Mouse (Mus musculus): ENCODE data around the gene Il18bp. TPM values are rescaled to one million over a fixed set of nuclear protein-coding genes. Genes with fewer than 3 reads are reported as not detected.
A peak's percentile ranks its signal among the peaks of the same experiment; 100 is the strongest.
"Not testable (repeated sequence)": the region's sequence is repeated elsewhere in the genome, so short reads cannot be mapped to it uniquely, and the experiment has no call there.

Il18bp gene
- 3.1 and 3.6 TPM in 2 replicates for polyA plus RNA-seq (2014; fragmentation: Nextera tagmentation; extraction: Ambion mirVana)

DNA sequence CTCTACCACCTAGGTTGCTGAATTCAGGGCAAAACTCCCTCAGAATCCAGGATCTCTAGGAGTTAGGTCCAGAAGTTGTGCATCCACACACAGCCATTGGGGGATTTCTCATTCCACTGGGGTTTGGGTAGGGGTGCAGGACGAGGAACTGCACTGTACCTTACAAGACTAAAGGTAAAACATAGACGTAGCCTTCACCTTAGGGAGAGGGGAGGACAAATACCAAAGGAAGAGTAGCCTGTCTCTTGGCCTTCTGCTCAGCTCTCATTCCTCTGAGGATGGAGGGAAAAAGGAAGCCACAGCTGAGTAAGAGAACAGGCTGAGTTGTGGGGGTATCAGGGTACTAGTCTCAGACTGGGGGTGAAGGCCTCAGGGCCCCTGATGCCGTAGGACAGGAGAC, at the start of gene Il18bp:
Il18bp (minus strand) TSS at position 101 of the 400 bp plus-strand sequence.
- H3K4me3 ChIP-seq (ENCODE audit: low read depth, low read length), result no peak within 1 kb of the TSS
- no peaks in the 10 kb centered on the region for H3K4me1 ChIP-seq (ENCODE audit: control insufficient read depth, insufficient read depth, low read length)
- peaks cover 69% of the 10 kb centered on the region for H3K36me3 ChIP-seq (ENCODE audit: control insufficient read depth, insufficient read depth, low read length)
- no peak within 1 kb of the TSS for H3K27ac ChIP-seq (ENCODE audit: low read length)
- H3K4me2 ChIP-seq (replicated peaks; ENCODE audit: low read depth, low read length), result no peak within 1 kb of the TSS
- no peaks in the 10 kb centered on the region for H3K27me3 ChIP-seq (ENCODE audit: control insufficient read depth, insufficient read depth, low read length)
- H3K9ac ChIP-seq (replicated peaks; ENCODE audit: low read depth, low read length), result no peak within 1 kb of the TSS
- WGBS, result 92% methylated on average over 3 of the region's 3 CpGs
- no peaks in the 10 kb centered on the region for H3K9me3 ChIP-seq (ENCODE audit: control insufficient read depth, low read depth, low read length)
- no peak for ATAC-seq (ENCODE audit: insufficient number of reproducible peaks, insufficient read depth, low FRiP score, low read depth)

DNA sequence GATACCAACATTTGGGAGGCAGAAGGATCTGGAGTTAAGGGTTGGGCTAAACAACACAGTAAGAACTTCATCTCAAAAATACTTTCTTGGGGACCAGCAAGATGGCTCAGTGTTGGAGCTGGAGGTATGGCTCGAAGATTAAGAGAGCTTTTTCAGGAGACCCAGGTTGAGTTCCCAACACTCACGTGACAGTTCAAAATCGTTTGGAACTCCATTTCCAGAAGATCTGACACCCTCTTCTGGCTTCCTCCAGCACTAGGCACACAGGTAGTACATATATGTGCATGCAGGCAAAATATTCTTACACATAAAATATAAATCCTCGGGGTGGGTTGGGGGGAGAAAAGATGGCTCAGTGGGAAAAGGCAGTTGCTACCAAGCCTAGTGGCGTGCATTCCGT, 47.9 kb upstream of the Il18bp start:
- H3K36me3 ChIP-seq (ENCODE audit: control insufficient read depth, insufficient read depth, low read length), result no peaks in the 10 kb centered on the region
- H3K9ac ChIP-seq (replicated peaks; ENCODE audit: low read depth, low read length), result peak overlapping the region; percentile 65; the same call in 1 of the 2 replicates
- peak overlapping the region; percentile 87; the same call in 1 of the 2 replicates for H3K27ac ChIP-seq (ENCODE audit: low read length)
- no peaks in the 10 kb centered on the region for H3K27me3 ChIP-seq (ENCODE audit: control insufficient read depth, insufficient read depth, low read length)
- H3K4me3 ChIP-seq (ENCODE audit: low read depth, low read length), result peak overlapping the region; percentile 74
- H3K9me3 ChIP-seq (ENCODE audit: control insufficient read depth, low read depth, low read length), result no peaks in the 10 kb centered on the region
- H3K4me2 ChIP-seq (replicated peaks; ENCODE audit: low read depth, low read length), result peak overlapping the region; percentile 59
- whole genome bisulfite sequencing, result 71% methylated on average over 6 of the region's 6 CpGs
- H3K4me1 ChIP-seq (ENCODE audit: control insufficient read depth, insufficient read depth, low read length), result peaks cover 9% of the 10 kb centered on the region
- ATAC-seq (ENCODE audit: insufficient number of reproducible peaks, insufficient read depth, low FRiP score, low read depth), result no peak

DNA sequence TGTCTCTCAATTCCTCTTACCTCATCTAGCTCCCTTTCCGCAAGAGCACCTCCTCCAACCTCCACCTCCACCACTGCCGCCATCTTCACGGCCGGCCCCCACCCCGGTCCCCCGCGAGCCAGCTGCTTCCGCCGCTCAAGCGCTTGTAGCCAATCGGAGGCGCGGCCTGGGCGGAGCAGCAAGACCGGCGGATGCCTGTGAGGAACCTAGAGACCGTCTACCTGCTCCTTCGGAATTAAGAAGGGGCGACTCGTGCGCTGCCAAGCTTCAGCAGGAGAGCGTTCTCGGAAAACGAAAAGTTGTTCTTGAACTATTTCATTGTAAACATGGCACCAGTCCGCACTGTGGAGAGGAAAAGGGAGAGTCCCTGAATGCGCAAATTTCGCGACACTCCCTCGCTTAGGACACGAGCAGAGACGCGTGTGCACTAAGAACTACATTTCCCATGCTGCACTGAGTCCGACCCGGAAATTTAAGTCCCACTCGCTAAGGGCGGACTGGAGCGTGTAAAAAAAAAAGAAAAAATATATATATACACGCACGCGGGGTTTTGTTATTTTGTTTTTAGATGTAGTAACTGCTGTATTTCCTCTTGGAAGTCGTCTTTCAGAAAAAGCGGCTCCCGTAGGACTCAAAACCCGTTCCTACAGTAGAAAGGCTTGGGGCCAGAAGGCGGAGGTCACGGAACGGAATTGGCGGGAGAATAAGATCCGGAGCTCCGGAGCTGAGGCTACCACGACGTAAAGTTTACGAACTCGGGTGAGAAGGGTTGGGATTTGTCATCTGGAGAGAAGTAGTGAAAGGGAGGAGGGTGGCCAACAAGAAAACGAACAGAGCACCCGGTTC, 46.8 kb upstream of the Il18bp start, which contains the start of the genes Rnf121, Xndc1 and Xntrpc:
Rnf121 (minus strand) TSS at position 424 of the 846 bp plus-strand sequence.
Xndc1 (plus strand) TSS at position 466 of the 846 bp plus-strand sequence.
Xntrpc (plus strand) TSS at position 668 of the 846 bp plus-strand sequence.
- WGBS, result under 1% methylated on average over 56 of the region's 56 CpGs
- Histone ChIP-seq H3K4me2 (replicated peaks; ENCODE audit: low read depth, low read length) (peak within 1 kb of the TSS; percentile 61), H3K27me3 (ENCODE audit: control insufficient read depth, insufficient read depth, low read length) (no peaks in the 10 kb centered on the region), H3K9ac (replicated peaks; ENCODE audit: low read depth, low read length) (peak within 1 kb of the TSS; percentile 65), H3K4me3 (ENCODE audit: low read depth, low read length) (peak within 1 kb of the TSS; percentile 74), H3K36me3 (ENCODE audit: control insufficient read depth, insufficient read depth, low read length) (no peaks in the 10 kb centered on the region), H3K27ac (ENCODE audit: low read length) (peak within 1 kb of the TSS; percentile 87), H3K4me1 (ENCODE audit: control insufficient read depth, insufficient read depth, low read length) (peaks cover 9% of the 10 kb centered on the region), H3K9me3 (ENCODE audit: control insufficient read depth, low read depth, low read length) (no peaks in the 10 kb centered on the region)
- ATAC-seq (ENCODE audit: insufficient number of reproducible peaks, insufficient read depth, low FRiP score, low read depth), result peak; percentile 99

DNA sequence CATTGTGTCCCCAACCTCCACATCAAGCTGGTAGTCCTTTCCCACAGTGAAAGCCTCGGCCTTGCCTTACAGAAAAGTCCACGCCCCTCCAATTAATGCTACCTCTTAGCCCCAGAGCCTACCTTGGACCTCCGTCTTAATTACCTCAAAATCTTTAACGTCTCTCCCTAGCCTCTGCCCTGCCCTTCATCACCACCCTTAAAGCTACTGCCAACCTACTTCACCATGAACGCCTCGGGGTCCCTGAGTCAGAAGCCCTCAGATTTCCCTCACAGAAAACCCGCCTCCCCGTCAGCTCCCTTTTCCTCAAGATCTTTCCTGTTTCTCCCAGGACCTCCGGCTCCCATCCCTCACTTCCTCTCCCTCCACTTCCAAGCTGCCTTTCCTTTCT, 46.2 kb upstream of the Il18bp start:
- H3K9ac ChIP-seq (replicated peaks; ENCODE audit: low read depth, low read length), result peak overlapping the region; percentile 65
- peak overlapping the region; percentile 74 for H3K4me3 ChIP-seq (ENCODE audit: low read depth, low read length)
- peak overlapping the region; percentile 87; the same call in 1 of the 2 replicates for H3K27ac ChIP-seq (ENCODE audit: low read length)
- no peaks in the 10 kb centered on the region for H3K9me3 ChIP-seq (ENCODE audit: control insufficient read depth, low read depth, low read length)
- 0 out of 2 replicates have a peak, but pooled peaks have one; percentile 0 for ATAC-seq (ENCODE audit: insufficient number of reproducible peaks, insufficient read depth, low FRiP score, low read depth)
- WGBS, result 2% methylated on average over 9 of the region's 9 CpGs
- H3K4me2 ChIP-seq (replicated peaks; ENCODE audit: low read depth, low read length), result peak overlapping the region; percentile 61
- peaks cover 9% of the 10 kb centered on the region for H3K4me1 ChIP-seq (ENCODE audit: control insufficient read depth, insufficient read depth, low read length)
- no peaks in the 10 kb centered on the region for H3K27me3 ChIP-seq (ENCODE audit: control insufficient read depth, insufficient read depth, low read length)
- H3K36me3 ChIP-seq (ENCODE audit: control insufficient read depth, insufficient read depth, low read length), result peaks cover 1% of the 10 kb centered on the region; the same call in 1 of the 2 replicates

DNA sequence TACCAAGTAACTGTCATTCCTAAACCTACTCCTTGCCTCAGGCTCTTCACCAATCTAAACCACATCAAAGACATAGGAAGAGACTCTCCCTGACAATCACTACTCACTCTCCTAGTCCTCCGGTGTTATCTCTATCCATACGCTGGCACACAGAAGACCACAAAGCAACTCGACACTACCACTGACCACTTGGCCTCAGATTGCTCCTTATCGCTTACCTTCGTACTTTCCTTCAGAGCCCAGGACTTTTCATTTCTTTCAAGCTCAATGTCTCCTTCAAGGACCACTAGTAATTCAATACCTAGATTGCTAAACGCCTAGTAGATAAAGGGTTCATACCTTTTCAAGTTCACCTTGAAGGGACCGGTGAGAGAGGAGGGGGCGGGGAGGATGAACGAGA, 45.4 kb upstream of the Il18bp start:
- Histone ChIP-seq H3K36me3 (ENCODE audit: control insufficient read depth, insufficient read depth, low read length) (peaks cover 9% of the 10 kb centered on the region; the same call in 1 of the 2 replicates), H3K9ac (replicated peaks; ENCODE audit: low read depth, low read length) (no peak overlapping the region), H3K4me2 (replicated peaks; ENCODE audit: low read depth, low read length) (peak overlapping the region; percentile 61), H3K27ac (ENCODE audit: low read length) (no peak overlapping the region), H3K9me3 (ENCODE audit: control insufficient read depth, low read depth, low read length) (no peaks in the 10 kb centered on the region), H3K27me3 (ENCODE audit: control insufficient read depth, insufficient read depth, low read length) (no peaks in the 10 kb centered on the region), H3K4me3 (ENCODE audit: low read depth, low read length) (peak overlapping the region; percentile 74), H3K4me1 (ENCODE audit: control insufficient read depth, insufficient read depth, low read length) (peaks cover 9% of the 10 kb centered on the region)
- 81% methylated on average over 9 of the region's 9 CpGs for WGBS
- ATAC-seq (ENCODE audit: insufficient number of reproducible peaks, insufficient read depth, low FRiP score, low read depth), result no peak

DNA sequence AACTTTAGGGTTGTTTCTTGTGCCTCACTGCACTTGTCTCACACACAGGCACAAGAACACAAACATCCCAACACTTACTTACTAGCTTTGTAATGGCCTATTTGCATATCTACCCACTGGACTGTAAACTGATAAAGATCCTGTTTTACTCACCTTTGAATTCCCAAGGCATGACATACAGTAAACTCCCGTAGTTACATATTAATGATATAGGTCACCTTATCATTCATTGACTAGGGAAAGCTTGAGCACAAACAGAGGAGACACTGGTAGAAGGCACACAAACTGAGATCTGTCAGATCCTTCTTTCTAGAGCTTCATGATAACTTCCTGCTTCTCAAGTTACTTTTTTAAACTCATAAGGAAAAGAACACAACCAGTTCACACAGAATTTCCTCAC, 43.7 kb upstream of the Il18bp start:
- ATAC-seq (ENCODE audit: insufficient number of reproducible peaks, insufficient read depth, low FRiP score, low read depth), result no peak
- H3K4me1 ChIP-seq (ENCODE audit: control insufficient read depth, insufficient read depth, low read length), result peaks cover 9% of the 10 kb centered on the region
- WGBS, result 69% methylated on average over 1 of the region's 1 CpGs
- H3K4me3 ChIP-seq (ENCODE audit: low read depth, low read length), result no peak overlapping the region
- no peaks in the 10 kb centered on the region for H3K27me3 ChIP-seq (ENCODE audit: control insufficient read depth, insufficient read depth, low read length)
- H3K27ac ChIP-seq (ENCODE audit: low read length), result no peak overlapping the region
- H3K9ac ChIP-seq (replicated peaks; ENCODE audit: low read depth, low read length), result no peak overlapping the region
- no peak overlapping the region for H3K4me2 ChIP-seq (replicated peaks; ENCODE audit: low read depth, low read length)
- peaks cover 9% of the 10 kb centered on the region; the same call in 1 of the 2 replicates for H3K36me3 ChIP-seq (ENCODE audit: control insufficient read depth, insufficient read depth, low read length)
- no peaks in the 10 kb centered on the region for H3K9me3 ChIP-seq (ENCODE audit: control insufficient read depth, low read depth, low read length)

DNA sequence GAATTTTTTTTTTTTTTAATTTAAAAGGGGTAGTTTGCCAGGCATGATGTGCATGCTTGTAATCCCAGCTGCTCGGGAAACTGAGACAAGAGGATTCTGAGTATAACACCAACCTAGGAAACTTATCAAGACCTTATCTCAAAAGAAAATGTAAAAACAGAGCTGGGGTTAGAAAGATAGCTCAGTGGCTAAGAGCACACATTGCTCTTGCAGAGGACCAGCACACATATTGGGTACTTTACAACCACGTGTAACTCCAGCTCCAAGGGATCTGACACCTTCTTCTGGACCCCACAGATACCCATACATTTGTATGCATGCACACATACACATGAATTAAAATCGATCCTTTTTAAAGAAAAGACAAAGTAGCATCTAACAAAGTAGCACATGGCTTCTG, 42.9 kb upstream of the Il18bp start:
- Histone ChIP-seq H3K4me3 (ENCODE audit: low read depth, low read length) (no peak overlapping the region), H3K9ac (replicated peaks; ENCODE audit: low read depth, low read length) (no peak overlapping the region), H3K36me3 (ENCODE audit: control insufficient read depth, insufficient read depth, low read length) (peaks cover 12% of the 10 kb centered on the region; the same call in 1 of the 2 replicates), H3K27ac (ENCODE audit: low read length) (no peak overlapping the region), H3K9me3 (ENCODE audit: control insufficient read depth, low read depth, low read length) (no peaks in the 10 kb centered on the region), H3K4me1 (ENCODE audit: control insufficient read depth, insufficient read depth, low read length) (peaks cover 6% of the 10 kb centered on the region), H3K27me3 (ENCODE audit: control insufficient read depth, insufficient read depth, low read length) (no peaks in the 10 kb centered on the region), H3K4me2 (replicated peaks; ENCODE audit: low read depth, low read length) (no peak overlapping the region)
- no peak for ATAC-seq (ENCODE audit: insufficient number of reproducible peaks, insufficient read depth, low FRiP score, low read depth)
- WGBS, result 78% methylated on average over 3 of the region's 3 CpGs

DNA sequence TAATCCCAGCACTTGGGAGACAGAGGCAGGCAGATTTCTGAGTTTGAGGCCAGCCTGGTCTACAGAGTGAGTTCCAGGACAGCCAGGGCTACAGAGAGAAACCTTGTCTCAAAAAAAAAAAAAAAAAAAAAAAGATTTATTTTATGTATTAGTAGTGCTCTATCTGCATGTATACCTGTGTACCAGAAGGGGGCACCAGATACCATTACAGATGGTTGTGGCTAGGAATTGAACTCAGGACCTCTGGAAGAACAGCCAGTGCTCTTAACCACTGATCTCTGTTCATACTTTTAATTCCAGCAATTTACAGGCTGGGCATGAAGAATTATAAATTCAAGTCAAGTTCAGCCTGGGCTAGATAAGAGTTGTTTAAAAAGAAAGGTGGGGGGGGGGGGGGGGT, 30.0 kb upstream of the Il18bp start:
- H3K36me3 ChIP-seq (ENCODE audit: control insufficient read depth, insufficient read depth, low read length); ATAC-seq (ENCODE audit: insufficient number of reproducible peaks, insufficient read depth, low FRiP score, low read depth); H3K4me2 ChIP-seq (replicated peaks; ENCODE audit: low read depth, low read length); H3K9me3 ChIP-seq (ENCODE audit: control insufficient read depth, low read depth, low read length); H3K27me3 ChIP-seq (ENCODE audit: control insufficient read depth, insufficient read depth, low read length); H3K4me3 ChIP-seq (ENCODE audit: low read depth, low read length); H3K9ac ChIP-seq (replicated peaks; ENCODE audit: low read depth, low read length); H3K4me1 ChIP-seq (ENCODE audit: control insufficient read depth, insufficient read depth, low read length); H3K27ac ChIP-seq (ENCODE audit: low read length): not testable (repeated sequence)
